Mouse (Mus musculus) right cerebral cortex, postnatal 4 days (tissue): ENCODE data around the gene Lta.

Source experiments
- DNase-seq: peaks from one replicate; pipeline ENCODE4 v3.0.0-alpha.2; 2022

Gene Lta

GRCm38 (mm10) chr17:35205380-35205769 lies 224 bp upstream of the Lta start:
- DNase-seq: no peak

- DNase-seq: no peak
Measured at GRCm38 (mm10) chr17:35202442-35202841, 2.7 kb downstream of the Lta start.

- no peak for DNase-seq
Measured at GRCm38 (mm10) chr17:35201787-35202186, 3.4 kb downstream of the Lta start, which contains the start of gene Tnf. TSS of gene Tnf (minus strand) at chr17:35202007.

- no peak for DNase-seq
Measured at GRCm38 (mm10) chr17:35201128-35201527, 4.0 kb downstream of the Lta start.

- DNase-seq: no peak
Measured at GRCm38 (mm10) chr17:35200398-35200797, 4.8 kb downstream of the Lta start.

- DNase-seq: no peak
Measured at GRCm38 (mm10) chr17:35198946-35199345, 6.2 kb downstream of the Lta start.

GRCm38 (mm10) chr17:35198029-35198428 lies 7.1 kb downstream of the Lta start:
- DNase-seq: no peak

- no peak for DNase-seq
Measured at GRCm38 (mm10) chr17:35197126-35197525, 8.0 kb downstream of the Lta start.

GRCm38 (mm10) chr17:35196321-35196641 lies 8.9 kb downstream of the Lta start:
- no peak for DNase-seq

- peak; percentile 87 for DNase-seq
Measured at GRCm38 (mm10) chr17:35195631-35196320, 9.4 kb downstream of the Lta start.

- no peak for DNase-seq
Measured at GRCm38 (mm10) chr17:35194844-35195630, 10.1 kb downstream of the Lta start.

GRCm38 (mm10) chr17:35193881-35194843 lies 11.0 kb downstream of the Lta start, which contains the start of gene Ltb:
TSS of gene Ltb (plus strand) at chr17:35194439.
- no peak for DNase-seq

- no peak for DNase-seq
Measured at GRCm38 (mm10) chr17:35192924-35193323, 12.2 kb downstream of the Lta start.

- no peak for DNase-seq
Measured at GRCm38 (mm10) chr17:35191723-35192122, 13.4 kb downstream of the Lta start.

- no peak for DNase-seq
Measured at GRCm38 (mm10) chr17:35190096-35190495, 15.1 kb downstream of the Lta start.

GRCm38 (mm10) chr17:35189186-35189585 lies 16.0 kb downstream of the Lta start:
- no peak for DNase-seq

GRCm38 (mm10) chr17:35187959-35188610 lies 17.1 kb downstream of the Lta start, which contains the start of gene Lst1:
TSS of gene Lst1 (minus strand) at chr17:35188439.
- no peak for DNase-seq

GRCm38 (mm10) chr17:35187345-35187744 lies 17.8 kb downstream of the Lta start:
- DNase-seq: no peak

GRCm38 (mm10) chr17:35186681-35187080 lies 18.5 kb downstream of the Lta start:
- DNase-seq: no peak

- peak; percentile 52 for DNase-seq
Measured at GRCm38 (mm10) chr17:35185639-35186611, 19.2 kb downstream of the Lta start.

- DNase-seq: no peak
Measured at GRCm38 (mm10) chr17:35180093-35180492, 25.1 kb downstream of the Lta start.
